Mouse (Mus musculus) skeletal muscle tissue, adult 2 months (tissue): Measurements from ENCODE around the gene Olfr392.

Experiments used
- DNase-seq: peaks from one replicate; pipeline ENCODE4 v3.0.0-alpha.2; 2012; ENCODE audit warnings: low read depth, low spot score

Olfr392 gene

GRCm38 (mm10) chr11:73816949-73817348, at the start of gene Olfr392:
Gene Olfr392 (minus strand): TSS chr11:73817049.
- DNase-seq: no peak

GRCm38 (mm10) chr11:73851354-73851753, 34.5 kb upstream of the Olfr392 start, which contains the start of gene Olfr393:
Gene Olfr393 (minus strand): TSS chr11:73851454.
- no peak for DNase-seq

GRCm38 (mm10) chr11:73802952-73803351, 13.9 kb downstream of the Olfr392 start, which contains the start of gene Olfr391-ps:
Gene Olfr391-ps (minus strand): TSS chr11:73803052.
- DNase-seq: no peak

GRCm38 (mm10) chr11:73782664-73783063, 34.2 kb downstream of the Olfr392 start, which contains the start of gene Olfr390:
Gene Olfr390 (plus strand): TSS chr11:73782964.
- no peak for DNase-seq

- no peak for DNase-seq
These were observed 36.2 kb downstream of the Olfr392 start, which contains the start of gene Olfr389 for GRCm38 (mm10) chr11:73780613-73781012. Gene Olfr389 (minus strand): TSS chr11:73780713.
